Mouse (Mus musculus) T-helper 2 cell (primary cell): ENCODE measurements around the gene Mnd1.

Source experiments
- in situ Hi-C: fragments of 300-600 bp; cut with MboI, MseI; formaldehyde crosslinking; loops from one replicate; pipeline ENCODE4 v1.15.1; 2025; ENCODE audit warnings: high pct_unique_total_duplicates

Gene Mnd1

DNA sequence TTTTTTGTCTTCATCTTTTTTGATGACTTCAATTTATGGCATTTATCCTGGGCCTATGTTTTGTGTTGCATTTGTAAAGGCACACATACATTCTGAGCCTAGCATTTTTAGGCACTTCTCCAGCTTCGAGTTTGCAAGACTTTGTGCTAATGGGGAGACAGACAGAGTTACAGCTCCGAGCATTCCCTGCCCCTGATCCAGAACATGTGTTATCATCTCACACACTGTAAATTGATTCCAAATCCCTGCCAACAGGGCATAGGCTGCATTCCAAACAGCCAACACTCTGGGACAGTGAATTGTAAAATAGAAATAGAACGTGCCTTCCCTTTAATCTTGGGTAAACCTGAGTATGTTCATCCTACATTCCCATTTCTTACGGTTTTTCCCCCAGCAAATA, 95.9 kb downstream of the Mnd1 start:
- in situ Hi-C loops: no loop called here

DNA sequence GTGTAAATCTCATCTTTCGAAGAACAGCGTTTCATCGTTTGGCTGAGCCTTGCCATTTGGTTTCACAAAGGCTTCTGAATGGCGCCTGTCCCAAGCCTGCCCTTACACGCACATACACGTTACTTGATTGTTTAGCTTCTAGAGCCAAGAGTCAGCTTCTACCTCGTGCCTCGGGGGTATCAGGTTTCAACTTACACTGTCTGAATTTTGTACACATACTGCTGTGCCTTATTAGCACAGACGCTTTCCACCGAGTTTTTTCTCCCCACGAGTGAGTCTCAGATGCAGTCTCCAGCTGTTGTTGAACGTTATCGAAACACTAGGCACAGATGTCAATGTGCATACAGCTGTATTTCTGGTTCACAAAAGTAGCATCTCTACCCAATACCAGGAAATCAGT, 96.3 kb downstream of the Mnd1 start:
- in situ Hi-C loops: no loop called here

- in situ Hi-C loops: no loop called here
Measured at GRCm38 (mm10) chr3:84048729-84049175, 106.8 kb downstream of the Mnd1 start.

GRCm38 (mm10) chr3:84046206-84046605, 109.4 kb downstream of the Mnd1 start:
- in situ Hi-C loops: no loop called here

DNA sequence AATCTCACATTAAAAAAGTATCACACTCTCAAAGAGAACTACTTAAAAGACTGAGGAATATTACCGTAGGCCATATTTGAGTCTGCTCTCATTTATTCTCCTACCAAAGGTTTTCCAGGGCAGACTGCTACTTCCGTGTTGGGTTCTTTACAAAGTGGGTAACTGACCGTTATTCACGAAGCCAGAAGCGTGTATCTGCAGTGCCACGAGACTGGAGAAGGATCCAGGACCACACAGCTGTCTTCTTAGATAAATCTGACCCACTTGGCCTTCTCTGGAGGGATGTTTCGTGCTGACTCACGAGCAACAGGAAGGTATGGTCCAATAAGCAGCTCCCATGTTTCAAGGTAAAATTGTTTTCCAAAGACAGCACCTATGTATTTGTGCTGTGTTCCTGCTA, 113.8 kb downstream of the Mnd1 start:
- in situ Hi-C loops: no loop called here

GRCm38 (mm10) chr3:84040476-84041082, 115.0 kb downstream of the Mnd1 start:
- in situ Hi-C loops: no loop called here

- in situ Hi-C loops: no loop called here
Measured at GRCm38 (mm10) chr3:84039646-84040475, 115.7 kb downstream of the Mnd1 start, which contains the start of gene Tmem131l. Gene Tmem131l, minus strand, starts transcription at chr3:84040175.

DNA sequence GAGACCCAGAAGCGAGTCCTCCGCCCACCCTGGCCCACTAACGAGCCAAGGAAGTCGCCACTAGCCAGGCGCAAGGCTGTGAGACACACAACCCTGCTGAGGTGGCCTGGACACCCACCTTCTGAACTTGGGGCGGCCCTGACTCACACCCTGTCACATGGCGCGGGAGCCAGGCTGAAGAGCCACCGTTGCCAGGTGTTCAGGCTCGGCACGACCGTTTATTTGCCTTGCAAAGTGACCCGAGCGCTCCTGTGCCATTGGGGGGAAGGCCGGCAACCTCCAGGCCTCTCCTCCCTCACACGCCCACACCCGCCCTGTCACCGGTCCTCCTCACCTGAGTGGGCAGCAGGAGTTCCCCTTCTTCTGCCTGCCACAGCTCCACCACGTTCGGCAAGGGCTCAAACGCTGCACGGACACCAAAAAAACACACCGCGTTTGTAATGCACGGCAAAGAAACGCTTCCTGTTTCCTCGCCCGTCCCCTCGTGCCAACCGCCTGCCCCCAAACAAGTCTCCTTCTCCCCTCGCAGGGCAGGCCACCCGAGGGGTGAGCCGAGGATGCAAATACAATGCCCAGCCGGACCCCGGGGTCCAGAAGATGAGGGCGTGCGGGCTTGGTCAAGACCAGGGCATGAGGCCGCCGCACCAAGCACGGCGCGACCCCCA, 116.5 kb downstream of the Mnd1 start:
- in situ Hi-C loops: no loop called here

DNA sequence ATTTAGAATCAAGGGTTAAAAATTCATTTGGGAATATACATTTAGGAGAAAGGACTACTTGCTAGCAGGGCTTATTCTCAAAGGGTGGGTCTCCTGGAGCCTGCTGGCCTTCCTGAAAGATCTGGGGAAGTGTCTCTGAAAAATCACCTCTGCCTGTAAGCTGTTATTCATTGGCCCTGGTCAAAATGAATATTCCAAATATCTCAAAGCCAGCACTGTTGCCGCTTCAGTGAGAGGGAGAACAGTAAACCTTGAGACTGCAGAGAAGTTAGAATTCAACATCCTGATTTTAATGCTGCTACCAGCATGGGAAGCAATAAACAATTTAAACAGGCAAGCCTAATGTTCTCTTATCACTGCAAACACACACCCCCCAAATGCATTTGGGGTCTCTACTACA, 117.5 kb downstream of the Mnd1 start:
- in situ Hi-C loops: no loop called here
